Mouse (Mus musculus): ENCODE results near the gene Ppp2r5c. TPM values are rescaled to one million over a fixed set of nuclear protein-coding genes. Genes with fewer than 3 reads are reported as not detected.

Ppp2r5c gene
- polyA plus RNA-seq, 1 experiment from 2014 or later = 59.4 TPM

GRCm38 (mm10) chr12:110436638-110437366 is 10.1 kb upstream of the Ppp2r5c start:
- ATAC-seq (ENCODE audit: low read depth) = peak; percentile 41; the same call in 1 of the 2 replicates
- no peak overlapping the region for H3K27ac ChIP-seq (ENCODE audit: low read length)
- H3K9ac ChIP-seq (ENCODE audit: low read depth, low read length) = no peak overlapping the region
- no peaks in the 10 kb centered on the region for H3K9me3 ChIP-seq (replicated peaks; ENCODE audit: control insufficient read depth, low read length)
- no peak overlapping the region for H3K4me3 ChIP-seq (ENCODE audit: low read depth, low read length)
- no peaks in the 10 kb centered on the region; the same call in 1 of the 2 replicates for H3K4me1 ChIP-seq (ENCODE audit: control insufficient read depth, low read depth, low read length)
- H3K36me3 ChIP-seq (ENCODE audit: control insufficient read depth, insufficient read depth) = no peaks in the 10 kb centered on the region
- WGBS (ENCODE audit: insufficient replicate concordance) = 22% methylated on average over 9 of the region's 9 CpGs
- no peak overlapping the region for H3K4me2 ChIP-seq (ENCODE audit: low read depth, low read length)
- peaks cover 2% of the 10 kb centered on the region; the same call in 1 of the 2 replicates for H3K27me3 ChIP-seq (ENCODE audit: control insufficient read depth, insufficient read depth, low read depth, low read length)

- 52% methylated on average over 7 of the region's 7 CpGs for WGBS (ENCODE audit: insufficient replicate concordance)
- Histone ChIP-seq H3K27ac (ENCODE audit: low read length) (no peak overlapping the region), H3K9ac (ENCODE audit: low read depth, low read length) (no peak overlapping the region), H3K27me3 (ENCODE audit: control insufficient read depth, insufficient read depth, low read depth, low read length) (peaks cover 1% of the 10 kb centered on the region; the same call in 1 of the 2 replicates), H3K9me3 (replicated peaks; ENCODE audit: control insufficient read depth, low read length) (no peaks in the 10 kb centered on the region), H3K4me3 (ENCODE audit: low read depth, low read length) (no peak overlapping the region), H3K4me2 (ENCODE audit: low read depth, low read length) (no peak overlapping the region), H3K4me1 (ENCODE audit: control insufficient read depth, low read depth, low read length) (no peaks in the 10 kb centered on the region; the same call in 1 of the 2 replicates), H3K36me3 (ENCODE audit: control insufficient read depth, insufficient read depth) (no peaks in the 10 kb centered on the region)
- ATAC-seq (ENCODE audit: low read depth) = no peak
Observed at GRCm38 (mm10) chr12:110437367-110437703, 9.6 kb upstream of the Ppp2r5c start.

GRCm38 (mm10) chr12:110438367-110438973 is 8.4 kb upstream of the Ppp2r5c start:
- Histone ChIP-seq H3K36me3 (ENCODE audit: control insufficient read depth, insufficient read depth) (no peaks in the 10 kb centered on the region), H3K4me3 (ENCODE audit: low read depth, low read length) (no peak overlapping the region), H3K27ac (ENCODE audit: low read length) (no peak overlapping the region), H3K9me3 (replicated peaks; ENCODE audit: control insufficient read depth, low read length) (no peaks in the 10 kb centered on the region), H3K4me1 (ENCODE audit: control insufficient read depth, low read depth, low read length) (no peaks in the 10 kb centered on the region; the same call in 1 of the 2 replicates), H3K27me3 (ENCODE audit: control insufficient read depth, insufficient read depth, low read depth, low read length) (no peaks in the 10 kb centered on the region; the same call in 1 of the 2 replicates), H3K4me2 (ENCODE audit: low read depth, low read length) (no peak overlapping the region), H3K9ac (ENCODE audit: low read depth, low read length) (no peak overlapping the region)
- WGBS (ENCODE audit: insufficient replicate concordance) = 25% methylated on average over 5 of the region's 5 CpGs
- ATAC-seq (ENCODE audit: low read depth) = no peak

- H3K27ac ChIP-seq (ENCODE audit: low read length) = no peak overlapping the region
- no peak for ATAC-seq (ENCODE audit: low read depth)
- H3K4me2 ChIP-seq (ENCODE audit: low read depth, low read length) = no peak overlapping the region
- no peak overlapping the region for H3K4me3 ChIP-seq (ENCODE audit: low read depth, low read length)
- no peaks in the 10 kb centered on the region for H3K36me3 ChIP-seq (ENCODE audit: control insufficient read depth, insufficient read depth)
- H3K4me1 ChIP-seq (ENCODE audit: control insufficient read depth, low read depth, low read length) = peaks cover 6% of the 10 kb centered on the region
- H3K9ac ChIP-seq (ENCODE audit: low read depth, low read length) = no peak overlapping the region
- 75% methylated on average over 2 of the region's 2 CpGs for WGBS (ENCODE audit: insufficient replicate concordance)
- no peaks in the 10 kb centered on the region; the same call in 1 of the 2 replicates for H3K27me3 ChIP-seq (ENCODE audit: control insufficient read depth, insufficient read depth, low read depth, low read length)
- H3K9me3 ChIP-seq (replicated peaks; ENCODE audit: control insufficient read depth, low read length) = no peaks in the 10 kb centered on the region
Observed at GRCm38 (mm10) chr12:110442238-110442637, 4.7 kb upstream of the Ppp2r5c start.

DNA sequence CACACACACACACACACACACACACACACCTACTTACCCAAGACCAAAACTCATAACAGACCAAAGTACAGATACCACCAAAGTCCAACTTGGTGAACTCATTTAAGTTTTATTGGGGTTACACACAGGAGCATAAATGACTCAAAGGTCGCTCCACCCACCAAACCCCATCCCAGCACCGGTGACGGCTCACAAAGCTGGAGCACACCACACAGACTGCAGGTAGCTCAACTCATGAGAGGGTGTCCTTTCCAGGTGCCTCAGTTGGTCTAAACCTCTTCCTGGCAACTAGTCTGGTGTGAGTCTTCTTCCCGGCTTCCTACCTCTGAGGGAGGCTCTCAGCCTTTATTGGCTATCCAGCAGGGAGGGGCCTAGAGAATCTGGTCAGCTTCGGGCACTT is 2.4 kb upstream of the Ppp2r5c start:
- H3K9me3 ChIP-seq (replicated peaks; ENCODE audit: control insufficient read depth, low read length) = no peaks in the 10 kb centered on the region
- peaks cover 12% of the 10 kb centered on the region for H3K4me1 ChIP-seq (ENCODE audit: control insufficient read depth, low read depth, low read length)
- no peaks in the 10 kb centered on the region for H3K36me3 ChIP-seq (ENCODE audit: control insufficient read depth, insufficient read depth)
- H3K27me3 ChIP-seq (ENCODE audit: control insufficient read depth, insufficient read depth, low read depth, low read length) = no peaks in the 10 kb centered on the region; the same call in 1 of the 2 replicates
- no peak overlapping the region for H3K27ac ChIP-seq (ENCODE audit: low read length)
- no peak overlapping the region for H3K4me3 ChIP-seq (ENCODE audit: low read depth, low read length)
- WGBS (ENCODE audit: insufficient replicate concordance) = 69% methylated on average over 5 of the region's 5 CpGs
- ATAC-seq (ENCODE audit: low read depth) = no peak
- H3K4me2 ChIP-seq (ENCODE audit: low read depth, low read length) = no peak overlapping the region
- H3K9ac ChIP-seq (ENCODE audit: low read depth, low read length) = no peak overlapping the region

DNA sequence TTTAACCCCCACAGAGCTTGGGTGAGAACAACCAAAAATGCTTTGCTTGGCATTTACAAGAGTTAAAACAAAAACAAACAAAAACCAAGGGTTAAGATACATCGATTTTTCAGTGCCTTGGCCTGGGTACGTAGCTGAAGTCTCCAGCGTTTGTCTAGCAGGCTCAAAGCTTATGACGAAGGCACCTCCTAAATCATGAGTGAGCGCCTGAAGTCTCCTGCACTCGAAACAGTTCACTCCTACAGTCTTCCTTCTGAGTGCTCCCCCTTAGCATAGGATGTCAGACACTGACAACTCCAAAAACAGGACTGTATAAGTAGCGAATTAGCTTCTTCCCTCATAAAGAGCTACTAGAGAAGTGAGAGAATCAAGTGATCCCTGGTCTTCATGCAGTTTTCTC is 1.1 kb upstream of the Ppp2r5c start:
- ATAC-seq (ENCODE audit: low read depth) = no peak
- H3K4me1 ChIP-seq (ENCODE audit: control insufficient read depth, low read depth, low read length) = peaks cover 12% of the 10 kb centered on the region
- 40% methylated on average over 7 of the region's 7 CpGs for WGBS (ENCODE audit: insufficient replicate concordance)
- peak overlapping the region; percentile 84 for H3K4me3 ChIP-seq (ENCODE audit: low read depth, low read length)
- H3K4me2 ChIP-seq (ENCODE audit: low read depth, low read length) = peak overlapping the region; percentile 97
- H3K27ac ChIP-seq (ENCODE audit: low read length) = no peak overlapping the region; the same call in none of the 2 replicates
- H3K27me3 ChIP-seq (ENCODE audit: control insufficient read depth, insufficient read depth, low read depth, low read length) = no peaks in the 10 kb centered on the region; the same call in 1 of the 2 replicates
- H3K9ac ChIP-seq (ENCODE audit: low read depth, low read length) = peak overlapping the region; percentile 47; the same call in 1 of the 2 replicates
- no peaks in the 10 kb centered on the region for H3K9me3 ChIP-seq (replicated peaks; ENCODE audit: control insufficient read depth, low read length)
- no peaks in the 10 kb centered on the region for H3K36me3 ChIP-seq (ENCODE audit: control insufficient read depth, insufficient read depth)

- peak; percentile 47 for ATAC-seq (ENCODE audit: low read depth)
- WGBS (ENCODE audit: insufficient replicate concordance) = under 1% methylated on average over 34 of the region's 39 CpGs
- Histone ChIP-seq H3K27me3 (ENCODE audit: control insufficient read depth, insufficient read depth, low read depth, low read length) (no peaks in the 10 kb centered on the region; the same call in 1 of the 2 replicates), H3K4me3 (ENCODE audit: low read depth, low read length) (peak overlapping the region; percentile 84), H3K4me2 (ENCODE audit: low read depth, low read length) (peak overlapping the region; percentile 97), H3K4me1 (ENCODE audit: control insufficient read depth, low read depth, low read length) (peaks cover 12% of the 10 kb centered on the region), H3K27ac (ENCODE audit: low read length) (no peak overlapping the region), H3K36me3 (ENCODE audit: control insufficient read depth, insufficient read depth) (no peaks in the 10 kb centered on the region), H3K9me3 (replicated peaks; ENCODE audit: control insufficient read depth, low read length) (no peaks in the 10 kb centered on the region), H3K9ac (ENCODE audit: low read depth, low read length) (peak overlapping the region; percentile 82)
Observed at GRCm38 (mm10) chr12:110447306-110447705, 386 bp downstream of the Ppp2r5c start.

DNA sequence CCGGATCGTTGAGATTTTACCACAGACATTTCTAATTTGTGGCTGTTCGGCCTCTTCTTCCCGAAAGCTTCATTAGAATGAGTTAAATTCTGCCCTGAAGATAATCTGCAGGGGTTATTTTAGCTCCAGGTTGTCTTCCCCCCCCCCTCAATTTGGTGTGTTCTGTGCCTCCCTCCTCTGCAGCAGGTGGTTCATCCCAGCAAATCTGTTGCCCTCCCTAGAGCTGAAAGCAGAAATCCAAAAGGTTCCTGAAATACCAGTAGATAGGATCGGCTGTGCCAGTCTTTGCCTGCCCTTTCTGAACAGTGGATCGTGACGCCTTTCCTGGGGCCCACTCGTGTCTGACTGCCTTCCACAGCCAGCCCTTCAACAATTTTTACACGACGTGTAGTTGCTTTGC is 1.8 kb downstream of the Ppp2r5c start:
- Histone ChIP-seq H3K4me2 (ENCODE audit: low read depth, low read length) (no peak overlapping the region), H3K4me1 (ENCODE audit: control insufficient read depth, low read depth, low read length) (peaks cover 12% of the 10 kb centered on the region), H3K4me3 (ENCODE audit: low read depth, low read length) (no peak overlapping the region), H3K36me3 (ENCODE audit: control insufficient read depth, insufficient read depth) (no peaks in the 10 kb centered on the region), H3K27ac (ENCODE audit: low read length) (no peak overlapping the region), H3K9me3 (replicated peaks; ENCODE audit: control insufficient read depth, low read length) (no peaks in the 10 kb centered on the region), H3K9ac (ENCODE audit: low read depth, low read length) (no peak overlapping the region), H3K27me3 (ENCODE audit: control insufficient read depth, insufficient read depth, low read depth, low read length) (no peaks in the 10 kb centered on the region; the same call in 1 of the 2 replicates)
- WGBS (ENCODE audit: insufficient replicate concordance) = 80% methylated on average over 10 of the region's 10 CpGs
- no peak for ATAC-seq (ENCODE audit: low read depth)

DNA sequence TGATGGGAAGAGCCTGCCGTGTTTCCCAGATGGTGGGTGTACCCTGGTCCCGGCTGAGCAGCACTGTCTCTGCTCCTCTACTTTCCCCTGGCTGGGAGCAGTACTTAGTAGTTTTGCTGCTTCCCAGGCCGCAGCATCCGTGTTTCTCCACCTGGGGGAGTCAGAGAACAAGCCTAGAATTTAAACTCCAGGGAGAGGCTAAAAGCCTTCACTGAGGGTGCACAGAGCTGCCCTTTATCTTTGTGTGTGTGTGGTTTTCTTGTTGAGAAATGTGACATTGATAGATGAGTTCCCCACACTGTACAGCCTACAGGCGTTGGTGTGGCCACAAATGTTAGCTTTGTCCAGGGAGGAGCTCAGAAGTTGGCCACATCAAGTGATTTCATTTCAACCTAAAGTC is 7.3 kb downstream of the Ppp2r5c start:
- H3K36me3 ChIP-seq (ENCODE audit: control insufficient read depth, insufficient read depth) = no peaks in the 10 kb centered on the region
- no peak overlapping the region for H3K27ac ChIP-seq (ENCODE audit: low read length)
- ATAC-seq (ENCODE audit: low read depth) = peak; percentile 68
- H3K9me3 ChIP-seq (replicated peaks; ENCODE audit: control insufficient read depth, low read length) = no peaks in the 10 kb centered on the region
- H3K4me1 ChIP-seq (ENCODE audit: control insufficient read depth, low read depth, low read length) = peaks cover 3% of the 10 kb centered on the region; the same call in 1 of the 2 replicates
- no peak overlapping the region for H3K4me3 ChIP-seq (ENCODE audit: low read depth, low read length)
- under 1% methylated on average over 5 of the region's 5 CpGs for WGBS (ENCODE audit: insufficient replicate concordance)
- no peak overlapping the region for H3K9ac ChIP-seq (ENCODE audit: low read depth, low read length)
- no peaks in the 10 kb centered on the region for H3K27me3 ChIP-seq (ENCODE audit: control insufficient read depth, insufficient read depth, low read depth, low read length)
- H3K4me2 ChIP-seq (ENCODE audit: low read depth, low read length) = no peak overlapping the region
